Comparison of ENCODE assay signal across 8 mouse cellular contexts in the genomic region with DNA sequence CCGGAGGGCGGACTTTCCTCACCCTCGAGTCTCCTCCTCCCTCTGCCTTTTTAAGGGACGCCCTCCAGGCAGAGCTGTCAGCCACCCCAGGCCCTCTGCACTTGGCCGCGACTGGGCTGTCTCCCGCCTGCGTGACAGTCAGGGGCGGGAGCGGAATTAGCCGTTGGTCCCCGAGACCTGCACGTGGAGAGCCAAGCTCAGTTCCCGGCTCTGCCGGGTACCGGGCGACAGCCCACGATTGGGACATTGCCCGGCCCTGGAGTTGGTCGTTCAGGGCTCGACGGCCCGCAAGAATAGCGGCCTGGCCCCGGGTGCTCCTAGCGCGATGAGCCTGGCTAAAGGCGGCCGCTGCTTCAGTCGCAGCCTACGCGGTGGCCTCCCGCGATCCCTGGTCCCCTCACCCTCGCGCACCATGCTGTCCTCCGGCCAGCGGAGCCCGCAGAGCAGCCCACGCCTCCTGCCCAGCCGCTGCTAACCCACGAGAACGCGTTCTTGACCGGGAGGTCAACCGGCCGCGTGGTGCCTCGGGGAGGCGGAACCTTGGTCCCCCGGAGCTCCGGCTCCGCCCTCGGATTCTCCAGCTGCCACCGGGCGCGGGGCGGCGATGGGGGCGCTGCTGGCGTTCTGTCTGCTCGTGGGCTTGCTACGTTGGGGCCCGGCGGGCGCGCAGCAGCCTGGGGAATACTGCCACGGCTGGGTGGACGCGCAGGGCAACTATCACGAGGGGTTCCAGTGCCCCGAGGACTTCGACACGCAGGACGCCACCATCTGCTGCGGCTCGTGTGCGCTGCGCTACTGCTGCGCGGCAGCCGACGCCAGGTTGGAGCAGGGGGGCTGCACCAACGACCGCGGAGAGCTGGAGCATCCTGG. TPM values are rescaled to one million over a fixed set of nuclear protein-coding genes. Genes with fewer than 3 reads are reported as not detected.
DNase-seq lines count a peak whose midpoint lies in the region; ATAC-seq lines count a peak whose summit lies in the region.

A gene (plus strand): TSS at position 79 of the 870 bp plus-strand sequence.

- no peaks in the 10 kb centered on the region for H3K9me3 ChIP-seq in forebrain, embryonic 11.5 days (ENCODE audit: control insufficient read depth, low read length)
- H3K9me3 ChIP-seq in hindbrain, embryonic 10.5 days, result no peaks in the 10 kb centered on the region
- no peaks in the 10 kb centered on the region for H3K9me3 ChIP-seq in limb, embryonic 12.5 days
- H3K9me3 ChIP-seq in midbrain, embryonic 13.5 days, result no peaks in the 10 kb centered on the region

- H3K4me2 ChIP-seq in forebrain, embryonic 11.5 days (ENCODE audit: low read depth, low read length, severe bottlenecking), result peak within 1 kb of the TSS; percentile 90
- H3K4me2 ChIP-seq in limb, embryonic 12.5 days, result peak within 1 kb of the TSS; percentile 93
- H3K4me2 ChIP-seq in midbrain, embryonic 13.5 days (replicated peaks), result peak within 1 kb of the TSS; percentile 72

- H3K4me1 ChIP-seq in forebrain, embryonic 11.5 days (replicated peaks; ENCODE audit: control insufficient read depth, insufficient read depth, low read length), result peaks cover 13% of the 10 kb centered on the region
- H3K4me1 ChIP-seq in hindbrain, embryonic 10.5 days (replicated peaks), result peaks cover 38% of the 10 kb centered on the region
- H3K4me1 ChIP-seq in limb, embryonic 12.5 days (replicated peaks), result peaks cover 49% of the 10 kb centered on the region
- H3K4me1 ChIP-seq in midbrain, embryonic 13.5 days (replicated peaks), result peaks cover 22% of the 10 kb centered on the region

- no peak for DNase-seq in cerebellum, adult 11 months
- peak; percentile 49 for DNase-seq in adrenal gland, postnatal 10 days
- peak; percentile 80 for DNase-seq in forebrain, embryonic 11.5 days (ENCODE audit: low spot score)
- peak; percentile 76 for DNase-seq in hindbrain, embryonic 10.5 days (ENCODE audit: low spot score)
- peak; percentile 11 for DNase-seq in thymus, postnatal 25 days

- peak within 1 kb of the TSS; percentile 44 for H3K9ac ChIP-seq in forebrain, embryonic 11.5 days (ENCODE audit: low read length)
- peak within 1 kb of the TSS; percentile 63 for H3K9ac ChIP-seq in limb, embryonic 12.5 days (replicated peaks)
- peak within 1 kb of the TSS; percentile 67 for H3K9ac ChIP-seq in midbrain, embryonic 13.5 days (replicated peaks)

- under 1% methylated on average over 85 of the region's 86 CpGs for WGBS in forebrain, embryonic 11.5 days
- WGBS in hindbrain, embryonic 10.5 days, result under 1% methylated on average over 86 of the region's 86 CpGs
- under 1% methylated on average over 86 of the region's 86 CpGs for WGBS in limb, embryonic 12.5 days
- WGBS in midbrain, embryonic 13.5 days, result under 1% methylated on average over 86 of the region's 86 CpGs

- H3K27ac ChIP-seq in forebrain, embryonic 11.5 days (ENCODE audit: low read depth, low read length), result no peak within 1 kb of the TSS
- peak within 1 kb of the TSS; percentile 87 for H3K27ac ChIP-seq in hindbrain, embryonic 10.5 days
- H3K27ac ChIP-seq in limb, embryonic 12.5 days, result peak within 1 kb of the TSS; percentile 74
- H3K27ac ChIP-seq in midbrain, embryonic 13.5 days, result no peak within 1 kb of the TSS

- peaks cover 54% of the 10 kb centered on the region for H3K27me3 ChIP-seq in forebrain, embryonic 11.5 days (ENCODE audit: control insufficient read depth, insufficient read depth, low read length)
- H3K27me3 ChIP-seq in hindbrain, embryonic 10.5 days (ENCODE audit: insufficient read depth, poor library complexity, severe bottlenecking), result peaks cover 85% of the 10 kb centered on the region
- peaks cover 64% of the 10 kb centered on the region for H3K27me3 ChIP-seq in limb, embryonic 12.5 days
- peaks cover 91% of the 10 kb centered on the region for H3K27me3 ChIP-seq in midbrain, embryonic 13.5 days

- peak within 1 kb of the TSS; percentile 49 for H3K4me3 ChIP-seq in forebrain, embryonic 11.5 days (ENCODE audit: low read depth, low read length)
- peak within 1 kb of the TSS; percentile 63 for H3K4me3 ChIP-seq in hindbrain, embryonic 10.5 days
- H3K4me3 ChIP-seq in limb, embryonic 12.5 days (replicated peaks), result peak within 1 kb of the TSS; percentile 57
- H3K4me3 ChIP-seq in midbrain, embryonic 13.5 days (replicated peaks), result peak within 1 kb of the TSS; percentile 53

- peak; percentile 37; the same call in 1 of the 2 replicates for ATAC-seq in cerebellum, adult (ENCODE audit: insufficient number of reproducible peaks, low FRiP score, low TSS enrichment)
- ATAC-seq in forebrain, embryonic 11.5 days (replicated peaks; ENCODE audit: low FRiP score), result peak; percentile 77
- ATAC-seq in limb, embryonic 12.5 days (ENCODE audit: insufficient number of reproducible peaks, insufficient read depth, low FRiP score, low TSS enrichment, low read depth), result peak; percentile 64
- peak; percentile 81 for ATAC-seq in midbrain, embryonic 13.5 days

- H3K36me3 ChIP-seq in forebrain, embryonic 11.5 days (ENCODE audit: control insufficient read depth, insufficient read depth, low read length), result no peaks in the 10 kb centered on the region
- H3K36me3 ChIP-seq in hindbrain, embryonic 10.5 days, result peaks cover 7% of the 10 kb centered on the region; the same call in 1 of the 2 replicates
- H3K36me3 ChIP-seq in limb, embryonic 12.5 days, result no peaks in the 10 kb centered on the region
- no peaks in the 10 kb centered on the region for H3K36me3 ChIP-seq in midbrain, embryonic 13.5 days

RNA-seq across cellular contexts. Expression of the gene that starts here (rescaled TPM):
- total RNA-seq in adrenal gland, postnatal 10 days (2021), result 1 to 10 TPM; 2.7 to 4.0 TPM
- polyA plus RNA-seq in forebrain, embryonic 11.5 days (2014; fragmentation: Nextera tagmentation; extraction: Ambion mirVana), result 0.76 and 0.95 TPM in 2 replicates
- polyA plus RNA-seq in hindbrain, embryonic 10.5 days (2016; fragmentation: Nextera tagmentation; extraction: Ambion mirVana), result 6.7 and 7.3 TPM in 2 replicates
- 9.2 and 10.3 TPM in 2 replicates for polyA plus RNA-seq in limb, embryonic 12.5 days (2016; fragmentation: Nextera tagmentation; extraction: Ambion mirVana)
- polyA plus RNA-seq in midbrain, embryonic 13.5 days (2015; fragmentation: Nextera tagmentation; extraction: Ambion mirVana), result 17.2 and 17.6 TPM in 2 replicates

Comparison
In these comparisons a context has a peak if more than half of its experiments do, and no peak if none do; other contexts are left out.
1. Peak in DNase-seq, ATAC-seq, H3K4me3 ChIP-seq, H3K9ac ChIP-seq and H3K4me2 ChIP-seq in forebrain, embryonic 11.5 days; RNA of the gene not detected or under 1 TPM.
2. H3K27ac ChIP-seq: peak in hindbrain, embryonic 10.5 days (single experiment) and limb, embryonic 12.5 days (single experiment); none in forebrain, embryonic 11.5 days (single experiment) and midbrain, embryonic 13.5 days (single experiment).
3. Peak in every context shown above with its lines, with median percentiles within 50 percentile points of each other: ATAC-seq, H3K4me2 ChIP-seq, H3K4me3 ChIP-seq and H3K9ac ChIP-seq.